Mouse (Mus musculus) olfactory bulb, adult 2 months (tissue): ENCODE data around the gene Znhit3. TPM values are rescaled to one million over a fixed set of nuclear protein-coding genes. Genes with fewer than 3 reads are reported as not detected.

ENCODE experiments used
- H3K27ac ChIP-seq: fragments of 200-500 bp; 2 replicates; pipeline ENCODE4 v1.5.1; 2012; ENCODE audit warnings: low read depth, low read length; ENCODE audit not compliant: insufficient read depth
- H3K4me1 ChIP-seq: fragments of 200-500 bp; 2 replicates; pipeline ENCODE4 v1.6.1; 2012; ENCODE audit warnings: low read length; ENCODE audit not compliant: control insufficient read depth, insufficient read depth
- H3K4me3 ChIP-seq: fragments of 200-500 bp; 2 replicates; pipeline ENCODE4 v1.5.1; 2012; ENCODE audit warnings: mild to moderate bottlenecking, low read depth, low read length, moderate library complexity; ENCODE audit not compliant: insufficient read depth
- CTCF ChIP-seq: fragments of 200-500 bp; IDR thresholded peaks from 2 replicates; pipeline ENCODE4 v1.5.1; 2012; ENCODE audit warnings: low read depth, mild to moderate bottlenecking, low read length, moderate library complexity; ENCODE audit not compliant: insufficient read depth
- POLR2A ChIP-seq: fragments of 200-500 bp; IDR thresholded peaks from 2 replicates; pipeline ENCODE4 v1.6.1; 2012; ENCODE audit warnings: mild to moderate bottlenecking, low read depth, low read length, moderate library complexity; ENCODE audit not compliant: insufficient read depth
- WGBS: fragments of 180-500 bp; shearing (Covaris S2); methylation state at CpG from one replicate; pipeline ENCODE4 v1.1.7; 2018; 5-methylcytosine and 5-hydroxymethylcytosine counted together
- polyA plus RNA-seq: library from polyadenylated mRNA; stranded (reverse); fragments of >200 nt; gene quantifications from 2 replicates; pipeline ENCODE4 v1.2.4, GENCODE M21; 2012; ENCODE audit warnings: low replicate concordance; ENCODE audit not compliant: missing spikeins, insufficient read depth, insufficient read length

The Znhit3 gene
- polyA plus RNA-seq, 1 experiment = not detected

DNA sequence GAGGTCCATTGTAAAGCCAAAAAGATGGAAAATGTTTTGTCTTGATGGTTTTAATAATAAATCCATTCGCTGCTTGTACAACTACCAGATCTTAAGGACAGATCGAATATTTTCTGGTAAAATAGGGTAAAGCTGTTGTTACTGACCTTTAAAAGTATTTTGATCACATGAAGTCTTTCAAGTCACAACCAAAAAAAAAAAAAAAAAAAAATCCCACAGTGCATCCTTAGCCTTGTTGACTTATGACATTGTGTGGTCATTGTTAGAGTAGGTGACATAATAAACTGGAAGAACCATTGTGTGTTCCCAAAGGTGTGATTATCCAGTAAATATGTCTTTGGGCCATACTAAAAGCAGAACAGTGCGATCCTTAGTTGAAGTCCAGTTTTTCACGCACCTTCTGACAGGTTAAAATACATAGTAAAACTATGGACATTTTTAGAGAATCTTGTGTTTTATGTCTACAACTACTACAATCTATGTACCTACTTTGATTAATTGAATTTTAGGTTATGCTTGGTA is 44.6 kb downstream of the Znhit3 start:
- TF ChIP-seq CTCF (no peak), POLR2A (no peak)
- WGBS = 71% methylated on average over 4 of the region's 4 CpGs
- peak overlapping the region; percentile 60; the same call in 1 of the 2 replicates for H3K27ac ChIP-seq

DNA sequence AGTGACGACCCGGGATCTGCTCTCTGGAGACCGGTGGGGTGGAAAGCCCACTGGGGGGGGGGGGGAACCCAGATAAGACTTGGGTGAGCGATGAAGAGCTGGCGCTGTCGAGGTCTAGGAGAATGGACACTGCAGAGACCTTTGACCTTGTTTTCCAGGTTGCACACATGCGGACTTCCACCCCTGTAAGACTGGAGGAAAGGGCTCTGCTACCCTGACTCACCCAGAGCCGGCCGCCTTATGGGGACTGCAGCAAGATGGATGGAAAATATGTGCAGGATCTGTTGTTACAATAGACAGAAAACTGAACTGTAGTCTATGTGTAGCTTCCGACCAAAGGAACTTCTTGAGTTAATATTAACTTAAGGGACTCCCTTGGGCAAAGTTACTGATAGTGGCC is 45.1 kb downstream of the Znhit3 start:
- peak overlapping the region; percentile 78 for H3K4me3 ChIP-seq
- no peaks in the 10 kb centered on the region for H3K4me1 ChIP-seq
- no peak for TF ChIP-seq POLR2A
- no peak for TF ChIP-seq CTCF
- WGBS = 0% methylated on average over 10 of the region's 10 CpGs
- peak overlapping the region; percentile 60 for H3K27ac ChIP-seq

More for the DNA sequence above, 44.6 kb downstream of the Znhit3 start:
- H3K4me3 ChIP-seq = peak overlapping the region; percentile 78; the same call in 1 of the 2 replicates
- no peaks in the 10 kb centered on the region for H3K4me1 ChIP-seq

DNA sequence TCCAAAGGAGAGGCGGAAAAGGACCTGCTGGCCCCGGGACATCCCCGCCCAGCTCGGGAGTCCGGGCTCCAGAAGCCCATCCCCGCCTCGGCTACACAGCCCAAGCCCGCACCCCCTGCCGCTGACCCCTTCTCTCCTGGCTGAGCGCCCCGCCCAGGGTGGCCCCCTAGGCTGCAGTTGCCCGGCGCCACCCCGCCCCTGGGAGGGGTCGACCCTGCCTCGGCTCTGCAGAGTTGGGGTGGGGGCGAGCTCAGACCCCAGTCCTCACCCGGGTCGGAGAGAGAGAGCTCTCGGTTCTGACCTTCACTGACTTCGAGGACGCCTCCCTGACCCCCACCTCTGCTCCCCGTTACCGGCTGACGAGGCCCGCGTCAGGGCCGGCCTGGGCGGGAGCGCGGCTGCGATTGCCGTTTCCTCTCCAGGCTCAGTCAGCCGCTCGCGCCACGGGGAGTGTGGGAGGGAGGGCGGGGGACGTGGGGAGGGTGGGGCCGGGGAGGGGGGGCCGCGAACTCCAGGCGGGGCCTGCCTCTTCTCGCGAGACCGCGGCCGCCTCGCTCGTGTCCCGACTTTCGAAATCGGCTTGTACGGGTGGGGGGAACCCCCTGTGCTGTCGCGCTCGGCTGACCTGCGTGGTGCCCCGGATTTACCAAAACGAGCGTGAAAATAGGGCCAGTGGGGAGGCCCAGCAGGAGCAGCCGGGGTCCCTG is 45.7 kb downstream of the Znhit3 start, which contains the start of gene Ggnbp2:
TSS of gene Ggnbp2 (minus strand) at position 481 of the 707 bp plus-strand sequence.
- no peak for TF ChIP-seq CTCF
- peak; percentile 86 for TF ChIP-seq POLR2A
- peak within 1 kb of the TSS; percentile 99 for H3K27ac ChIP-seq
- under 1% methylated on average over 58 of the region's 62 CpGs for WGBS
- no peaks in the 10 kb centered on the region for H3K4me1 ChIP-seq
- peak within 1 kb of the TSS; percentile 78 for H3K4me3 ChIP-seq

DNA sequence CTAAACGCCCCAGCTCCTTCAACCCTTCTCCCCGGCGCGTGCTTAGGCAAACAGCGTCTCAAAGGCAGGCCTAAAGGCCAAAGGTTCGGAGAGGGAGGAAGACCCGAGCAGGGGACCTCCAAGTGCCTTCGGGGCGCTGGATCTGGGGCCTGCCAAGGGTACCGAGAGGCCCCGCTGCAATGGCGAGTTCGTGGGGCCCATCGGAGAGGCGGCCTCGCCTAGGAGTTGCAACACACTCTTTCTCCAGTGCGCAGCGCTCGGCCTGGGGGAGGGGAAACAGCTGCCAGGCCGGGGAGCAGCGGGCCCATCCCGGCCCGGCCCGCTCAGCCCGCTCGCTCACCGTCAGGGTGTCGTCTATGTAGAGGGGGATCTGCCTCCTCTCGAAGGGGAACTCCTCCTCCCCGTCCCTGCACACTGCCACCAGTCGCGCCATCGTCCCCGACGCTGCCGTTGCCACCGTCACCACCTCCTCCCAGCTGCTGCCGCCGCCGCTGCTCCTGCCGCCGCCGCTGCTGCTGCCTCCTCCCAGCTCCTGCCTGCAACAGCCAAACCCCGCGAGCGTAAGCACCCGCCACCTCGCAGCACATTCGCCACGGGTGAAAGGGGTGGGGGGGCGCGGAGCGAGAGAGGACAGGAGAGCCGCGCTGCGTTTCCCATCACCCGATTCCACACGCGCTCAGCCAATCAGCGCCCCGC is 46.5 kb downstream of the Znhit3 start:
- WGBS = under 1% methylated on average over 58 of the region's 61 CpGs
- Histone ChIP-seq H3K4me3 (peak overlapping the region; percentile 78), H3K4me1 (no peaks in the 10 kb centered on the region), H3K27ac (peak overlapping the region; percentile 63)
- TF ChIP-seq POLR2A = peak; percentile 66; the same call in 1 of the 2 replicates
- TF ChIP-seq CTCF = no peak

- WGBS = 5% methylated on average over 7 of the region's 7 CpGs
- Histone ChIP-seq H3K4me3 (no peak overlapping the region), H3K4me1 (no peaks in the 10 kb centered on the region), H3K27ac (no peak overlapping the region)
- no peak for TF ChIP-seq POLR2A
- no peak for TF ChIP-seq CTCF
Observed at GRCm38 (mm10) chr11:84868786-84869259, 47.3 kb downstream of the Znhit3 start.

DNA sequence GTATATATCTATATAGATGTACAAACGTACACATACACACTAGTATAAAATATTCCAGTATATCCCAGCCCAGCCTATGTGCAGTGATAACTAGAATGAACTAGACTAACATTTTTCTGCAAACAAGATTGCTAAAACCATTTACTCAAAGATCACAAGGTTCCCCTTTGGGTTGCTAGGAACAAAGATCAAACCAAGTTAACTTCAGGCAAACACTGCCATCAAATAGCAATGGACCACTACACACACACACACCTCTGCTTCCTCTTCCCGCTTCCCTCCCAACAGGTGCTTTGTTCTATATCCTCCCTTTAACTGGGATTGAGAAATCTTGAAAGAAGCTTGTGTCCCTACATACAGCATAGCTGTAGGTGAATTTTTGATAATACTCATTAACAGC is 48.6 kb downstream of the Znhit3 start:
- H3K4me1 ChIP-seq = no peaks in the 10 kb centered on the region
- H3K4me3 ChIP-seq = no peak overlapping the region
- H3K27ac ChIP-seq = no peak overlapping the region
- WGBS = 80% methylated on average over 2 of the region's 2 CpGs
- no peak for TF ChIP-seq POLR2A
- no peak for TF ChIP-seq CTCF

- Histone ChIP-seq H3K27ac (no peak overlapping the region), H3K4me3 (no peak overlapping the region), H3K4me1 (no peaks in the 10 kb centered on the region)
- 76% methylated on average over 2 of the region's 2 CpGs for WGBS
- TF ChIP-seq POLR2A (no peak), CTCF (no peak)
Observed at GRCm38 (mm10) chr11:84865268-84865667, 50.9 kb downstream of the Znhit3 start.

Other genes starting within 250 kb of the Znhit3 start
- not detected in 2 replicates for gene Mrm1, start 96.9 kb downstream of the Znhit3 start, polyA plus RNA-seq
- gene Dhrs11, start 87.4 kb downstream of the Znhit3 start, polyA plus RNA-seq = not detected in 2 replicates
- 522 TPM in 1 of 2 replicates, not detected in the other for gene Ggnbp2, start 45.5 kb downstream of the Znhit3 start, polyA plus RNA-seq
- not detected in 2 replicates for gene Myo19, start 36.2 kb downstream of the Znhit3 start, polyA plus RNA-seq
- not detected in 2 replicates for gene Pigw, start 36.1 kb downstream of the Znhit3 start, polyA plus RNA-seq
- gene Car4, start 41.4 kb upstream of the Znhit3 start, polyA plus RNA-seq = not detected in 2 replicates
- not detected in 2 replicates for gene Usp32, start 223.8 kb upstream of the Znhit3 start, polyA plus RNA-seq